Mouse (Mus musculus) cerebellum, adult 2 months (tissue): Measurements from ENCODE around the gene Apobec2. TPM values are rescaled to one million over a fixed set of nuclear protein-coding genes. Genes with fewer than 3 reads are reported as not detected.

Source experiments
- DNase-seq, 2 experiments: peaks; one replicate each; pipeline ENCODE4 v3.0.0; 2021
- H3K27ac ChIP-seq: fragments of 200-500 bp; 2 replicates; pipeline ENCODE4 v1.5.1; 2012; ENCODE audit warnings: low read length, control low read depth, inconsistent platforms; ENCODE audit not compliant: insufficient read depth
- H3K27me3 ChIP-seq: fragments of 200-500 bp; 2 replicates; pipeline ENCODE4 v1.6.1; 2012; ENCODE audit warnings: inconsistent platforms, mild to moderate bottlenecking, low read length, moderate library complexity; ENCODE audit not compliant: control insufficient read depth, insufficient read depth
- H3K4me1 ChIP-seq: fragments of 200-500 bp; 2 replicates; pipeline ENCODE4 v1.6.1; 2011; ENCODE audit warnings: low read length; ENCODE audit not compliant: control insufficient read depth, insufficient read depth
- H3K4me3 ChIP-seq: fragments of 200-500 bp; replicated peaks from 2 replicates; pipeline ENCODE3; 2011; ENCODE audit warnings: mild to moderate bottlenecking, low read depth, low read length, control low read depth; ENCODE audit not compliant: insufficient read depth
- CTCF ChIP-seq: fragments of 200-500 bp; IDR thresholded peaks from 2 replicates; pipeline ENCODE4 v1.5.1; 2011; ENCODE audit warnings: low read depth, mild to moderate bottlenecking, control low read depth, low read length, moderate library complexity, borderline replicate concordance; ENCODE audit not compliant: insufficient read depth
- POLR2A ChIP-seq: fragments of 200-500 bp; IDR thresholded peaks from 2 replicates; pipeline ENCODE4 v1.6.1; 2011; ENCODE audit warnings: low read length, control low read depth, borderline replicate concordance; ENCODE audit not compliant: insufficient read depth
- WGBS: fragments of 180-500 bp; shearing (Covaris S2); methylation state at CpG from one replicate; pipeline ENCODE4 v1.1.7; 2018; 5-methylcytosine and 5-hydroxymethylcytosine counted together
- polyA plus RNA-seq: library from polyadenylated mRNA; depleted of rRNA; stranded (reverse); fragments of >200 nt; gene quantifications from 2 replicates; pipeline ENCODE4 v1.2.3, GENCODE M21; 2012

Gene Apobec2
- polyA plus RNA-seq, 1 experiment, result 0.28 TPM

GRCm38 (mm10) chr17:48419571-48419970, 13.2 kb downstream of the Apobec2 start:
- Histone ChIP-seq H3K27me3 (no peaks in the 10 kb centered on the region), H3K27ac (no peak overlapping the region), H3K4me3 (no peak overlapping the region), H3K4me1 (peaks cover 11% of the 10 kb centered on the region)
- DNase-seq, result no peak
- TF ChIP-seq POLR2A, result no peak
- no peak for TF ChIP-seq CTCF
- WGBS, result 63% methylated on average over 2 of the region's 2 CpGs

- WGBS, result 73% methylated on average over 1 of the region's 1 CpGs
- no peak overlapping the region for H3K4me3 ChIP-seq
- no peak overlapping the region for H3K27ac ChIP-seq
- no peaks in the 10 kb centered on the region for H3K27me3 ChIP-seq
- TF ChIP-seq CTCF, result no peak
- TF ChIP-seq POLR2A, result no peak
- DNase-seq, result no peak
- peaks cover 11% of the 10 kb centered on the region for H3K4me1 ChIP-seq
Observed at GRCm38 (mm10) chr17:48418781-48419180, 13.9 kb downstream of the Apobec2 start.

GRCm38 (mm10) chr17:48418174-48418573, 14.6 kb downstream of the Apobec2 start:
- Histone ChIP-seq H3K4me3 (no peak overlapping the region), H3K27me3 (no peaks in the 10 kb centered on the region), H3K4me1 (peaks cover 11% of the 10 kb centered on the region), H3K27ac (no peak overlapping the region)
- TF ChIP-seq POLR2A (no peak), CTCF (no peak)
- WGBS, result 94% methylated on average over 7 of the region's 7 CpGs
- DNase-seq, result no peak

GRCm38 (mm10) chr17:48417521-48417920, 15.2 kb downstream of the Apobec2 start:
- TF ChIP-seq POLR2A (no peak), CTCF (no peak)
- no peak overlapping the region for H3K4me3 ChIP-seq
- no peaks in the 10 kb centered on the region for H3K27me3 ChIP-seq
- H3K27ac ChIP-seq, result no peak overlapping the region
- DNase-seq, result no peak
- peaks cover 11% of the 10 kb centered on the region for H3K4me1 ChIP-seq
- 96% methylated on average over 6 of the region's 6 CpGs for whole genome bisulfite sequencing

GRCm38 (mm10) chr17:48416425-48417195, 16.1 kb downstream of the Apobec2 start:
- WGBS, result 65% methylated on average over 14 of the region's 14 CpGs
- TF ChIP-seq POLR2A, result no peak
- peak; percentile 55; the same call in 1 of the 2 replicates for TF ChIP-seq CTCF
- H3K27ac ChIP-seq, result no peak overlapping the region
- H3K4me1 ChIP-seq, result peaks cover 14% of the 10 kb centered on the region
- peak; percentile 46 to 56 for DNase-seq
- no peaks in the 10 kb centered on the region for H3K27me3 ChIP-seq
- H3K4me3 ChIP-seq, result no peak overlapping the region

- DNase-seq, result peak; percentile 62 to 81
- H3K27ac ChIP-seq, result no peak overlapping the region
- TF ChIP-seq CTCF, result no peak
- no peak for TF ChIP-seq POLR2A
- 10% methylated on average over 7 of the region's 7 CpGs for WGBS
- H3K27me3 ChIP-seq, result no peaks in the 10 kb centered on the region
- H3K4me3 ChIP-seq, result no peak overlapping the region
- peaks cover 14% of the 10 kb centered on the region for H3K4me1 ChIP-seq
Observed at GRCm38 (mm10) chr17:48416011-48416410, 16.7 kb downstream of the Apobec2 start.

- 29% methylated on average over 8 of the region's 8 CpGs for WGBS
- H3K4me1 ChIP-seq, result peaks cover 12% of the 10 kb centered on the region; the same call in 1 of the 2 replicates
- H3K27ac ChIP-seq, result peak overlapping the region; percentile 47; the same call in 1 of the 2 replicates
- TF ChIP-seq POLR2A, result no peak
- no peak for TF ChIP-seq CTCF
- H3K27me3 ChIP-seq, result no peaks in the 10 kb centered on the region
- H3K4me3 ChIP-seq, result peak overlapping the region; percentile 25
- DNase-seq, result no peak
Observed at GRCm38 (mm10) chr17:48411241-48411640, 21.5 kb downstream of the Apobec2 start.

- WGBS, result under 1% methylated on average over 13 of the region's 13 CpGs
- no peak for DNase-seq
Observed at GRCm38 (mm10) chr17:48410299-48410785, 22.4 kb downstream of the Apobec2 start.

More at GRCm38 (mm10) chr17:48410299-48410785, 22.4 kb downstream of the Apobec2 start:
- TF ChIP-seq POLR2A, result no peak
- no peak for TF ChIP-seq CTCF
- Histone ChIP-seq H3K27ac (peak overlapping the region; percentile 85), H3K27me3 (no peaks in the 10 kb centered on the region), H3K4me3 (peak overlapping the region; percentile 93), H3K4me1 (peaks cover 10% of the 10 kb centered on the region; the same call in 1 of the 2 replicates)
